Mouse (Mus musculus) embryo, embryonic 10 days (tissue): ENCODE data around the gene Grik1.
A peak's percentile ranks its signal among the peaks of the same experiment; 100 is the strongest.

Source experiments
- DNase-seq: peaks from one replicate; pipeline ENCODE4 v3.0.0-alpha.2; 2015; ENCODE audit warnings: low spot score

The Grik1 gene

GRCm38 (mm10) chr16:88290132-88290772 is at the start of gene Grik1:
TSS of gene Grik1 (minus strand) at chr16:88290265.
- DNase-seq = peak; percentile 53

GRCm38 (mm10) chr16:88294209-88294608 is 4.1 kb upstream of the Grik1 start:
- peak; percentile 10 for DNase-seq

DNA sequence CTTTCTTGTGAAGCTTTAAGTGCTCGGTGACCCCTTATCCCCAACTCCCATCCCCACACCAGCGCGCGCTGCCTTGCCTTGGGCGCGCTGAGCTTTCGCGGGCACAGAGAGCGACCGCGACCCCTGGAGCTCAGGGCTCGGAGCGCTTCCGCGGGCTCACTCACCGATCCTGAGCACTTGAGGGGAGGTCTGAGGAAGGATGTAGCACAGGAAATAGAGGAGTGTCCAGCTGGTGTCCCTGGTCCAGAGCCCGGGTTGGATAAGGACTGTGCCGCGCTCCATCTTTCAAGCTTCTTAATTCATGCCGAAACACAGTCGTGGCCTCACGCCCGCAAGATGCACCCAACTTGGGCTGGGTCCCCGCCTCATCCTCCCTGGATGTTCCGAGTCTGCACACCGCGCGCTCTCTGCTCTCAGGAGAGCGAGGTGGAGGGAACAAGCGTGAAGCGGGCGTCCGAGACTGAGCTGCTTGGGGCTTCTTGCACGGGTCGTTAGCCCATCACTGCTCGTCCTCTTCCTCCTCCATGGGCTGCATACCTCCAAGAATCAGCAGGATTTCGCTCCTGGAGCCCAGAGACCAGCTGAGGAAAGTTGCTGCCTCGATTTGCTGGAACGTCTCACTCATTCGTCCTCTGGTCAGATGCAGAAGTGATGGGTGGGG is 514 bp downstream of the Grik1 start:
- peak; percentile 59 for DNase-seq

- no peak for DNase-seq
Observed at GRCm38 (mm10) chr16:88258407-88258806, 31.7 kb downstream of the Grik1 start.

DNA sequence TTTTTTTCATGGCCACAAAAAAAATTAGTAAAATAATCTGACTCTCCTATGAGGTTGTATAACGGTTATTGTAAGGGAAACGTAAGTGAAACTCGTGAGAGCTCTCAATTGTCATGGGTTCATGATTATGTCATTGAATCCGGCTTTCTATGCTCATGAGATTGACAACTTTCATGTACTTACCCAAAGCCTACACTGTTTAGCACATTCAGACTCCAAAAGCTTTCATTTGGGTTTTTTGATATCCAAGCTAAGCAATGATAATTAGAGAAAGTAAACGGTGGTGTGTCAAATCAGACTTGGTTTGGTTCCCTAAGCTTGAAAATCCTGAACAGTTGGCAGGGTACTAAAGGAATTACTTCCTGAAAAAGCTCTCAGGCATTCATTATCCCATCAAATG is 33.0 kb downstream of the Grik1 start:
- no peak for DNase-seq

DNA sequence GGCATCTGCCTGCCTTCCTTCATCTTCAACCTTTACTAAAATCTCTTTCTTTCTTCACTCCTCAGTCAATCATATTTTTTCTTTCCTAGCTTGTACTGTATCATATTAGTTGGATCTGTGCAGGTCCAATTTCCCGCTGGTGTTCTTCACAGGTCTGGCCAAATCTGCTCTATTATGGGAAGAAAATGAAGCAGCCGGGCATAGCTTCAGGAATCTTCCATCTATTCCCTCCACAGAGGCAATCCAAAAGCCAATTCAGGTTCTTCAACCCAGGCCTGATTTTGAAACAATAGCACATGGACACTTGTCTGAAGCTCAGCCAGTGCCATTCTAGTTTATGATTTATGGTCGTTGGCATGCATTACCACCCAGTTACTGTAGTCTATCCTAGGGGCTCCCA is 34.0 kb downstream of the Grik1 start:
- no peak for DNase-seq

DNA sequence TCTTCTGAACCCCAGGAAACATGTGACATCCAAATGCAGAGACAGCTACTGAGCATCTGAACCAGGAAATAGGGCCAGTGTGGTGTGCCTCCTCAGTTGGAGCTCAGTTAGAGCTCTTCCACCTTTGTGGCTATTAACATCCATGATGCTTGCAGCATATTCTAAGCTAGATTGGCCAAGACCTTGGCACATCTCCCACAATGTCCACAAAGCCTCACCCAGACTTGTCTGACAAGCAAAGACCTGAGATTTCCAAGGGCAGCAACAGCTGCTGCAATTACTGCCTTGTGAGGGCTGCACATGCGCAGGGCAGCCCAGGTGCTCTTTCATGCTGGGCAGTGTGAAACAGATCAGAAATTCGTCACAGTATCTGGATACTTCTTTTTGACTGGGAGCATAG is 37.4 kb downstream of the Grik1 start:
- DNase-seq = no peak

DNA sequence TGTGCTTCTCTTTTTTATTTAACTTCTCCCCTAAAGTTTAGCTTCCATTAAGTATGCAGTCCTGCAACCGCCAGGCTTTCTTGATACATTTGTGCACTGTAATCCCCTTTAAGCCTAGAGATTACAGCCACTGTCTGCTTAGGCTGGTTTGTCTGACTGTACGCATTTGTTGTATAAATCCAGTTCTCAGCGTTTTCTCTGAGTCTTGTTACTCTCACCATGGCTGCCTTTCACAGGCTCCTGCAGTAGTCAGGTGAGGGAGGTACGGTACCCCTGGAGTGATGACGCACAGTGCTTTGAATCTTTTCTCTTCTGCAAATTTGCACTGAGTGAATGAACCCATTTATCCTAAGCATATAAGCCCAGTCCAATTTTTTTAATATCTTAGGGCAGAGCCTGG is 39.0 kb downstream of the Grik1 start:
- no peak for DNase-seq

GRCm38 (mm10) chr16:88249825-88250224 is 40.2 kb downstream of the Grik1 start:
- DNase-seq = no peak

GRCm38 (mm10) chr16:88247586-88247985 is 42.5 kb downstream of the Grik1 start:
- DNase-seq = no peak

DNA sequence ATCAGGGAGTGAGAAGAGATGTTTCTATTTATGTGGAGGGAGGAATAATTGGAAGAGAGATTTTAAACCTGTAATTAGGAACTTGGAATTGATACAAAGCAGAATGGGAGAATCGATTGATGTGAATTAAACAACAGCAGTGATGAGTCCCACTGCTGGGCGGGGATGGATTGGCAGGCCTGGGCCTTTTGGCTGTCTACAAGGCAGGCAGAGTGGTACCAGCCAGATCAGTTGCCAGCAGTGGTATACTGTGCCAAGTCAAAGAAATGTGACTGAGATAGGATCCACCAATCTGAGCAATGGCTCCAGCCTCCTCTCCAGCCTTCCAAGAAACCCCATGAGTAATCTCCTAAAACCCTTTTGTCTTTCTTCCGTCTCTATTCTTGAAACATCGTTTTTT is 45.4 kb downstream of the Grik1 start:
- DNase-seq = no peak

DNA sequence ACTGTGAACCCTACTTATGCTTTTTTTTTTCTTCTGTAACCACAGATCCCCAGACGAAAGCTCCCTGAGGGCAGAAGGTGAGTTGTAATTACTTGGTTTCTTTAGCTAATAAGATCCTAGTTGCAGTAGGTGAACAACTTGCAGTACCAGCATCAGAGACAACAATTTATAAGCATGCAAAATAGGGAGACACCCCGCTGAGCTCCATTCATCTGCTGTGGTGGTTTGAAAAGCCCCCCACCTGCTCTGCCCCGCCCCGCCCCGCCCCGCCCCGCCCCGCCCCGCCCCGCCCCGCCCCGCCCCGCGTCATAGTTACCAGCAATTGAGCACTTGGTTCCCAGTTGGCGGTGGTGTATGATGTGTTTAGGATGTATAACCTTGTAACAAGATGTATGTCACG is 64.4 kb downstream of the Grik1 start:
- DNase-seq = no peak

GRCm38 (mm10) chr16:88221932-88222331 is 68.1 kb downstream of the Grik1 start:
- no peak for DNase-seq

DNA sequence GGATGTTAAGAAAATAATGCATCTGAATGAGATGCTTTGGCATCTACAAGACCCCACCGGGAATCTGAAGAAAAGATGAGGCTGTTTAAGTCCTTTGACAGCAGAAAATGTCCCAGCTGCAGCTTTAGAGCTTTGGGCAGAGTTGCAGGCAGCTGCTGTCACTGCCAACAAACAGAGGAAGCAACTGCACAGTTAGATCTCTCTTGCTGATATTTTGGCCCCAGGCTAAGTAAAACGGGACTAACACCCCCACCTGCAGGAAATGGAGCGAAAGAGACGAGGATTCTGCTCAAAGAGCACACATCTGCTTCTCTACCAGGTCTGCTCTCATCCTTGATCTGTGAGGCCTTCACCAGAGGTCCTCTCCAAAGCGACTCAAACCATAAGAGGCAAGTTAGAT is 77.5 kb downstream of the Grik1 start:
- DNase-seq = no peak

- DNase-seq = peak; percentile 20
Observed at GRCm38 (mm10) chr16:88211852-88212251, 78.2 kb downstream of the Grik1 start.

DNA sequence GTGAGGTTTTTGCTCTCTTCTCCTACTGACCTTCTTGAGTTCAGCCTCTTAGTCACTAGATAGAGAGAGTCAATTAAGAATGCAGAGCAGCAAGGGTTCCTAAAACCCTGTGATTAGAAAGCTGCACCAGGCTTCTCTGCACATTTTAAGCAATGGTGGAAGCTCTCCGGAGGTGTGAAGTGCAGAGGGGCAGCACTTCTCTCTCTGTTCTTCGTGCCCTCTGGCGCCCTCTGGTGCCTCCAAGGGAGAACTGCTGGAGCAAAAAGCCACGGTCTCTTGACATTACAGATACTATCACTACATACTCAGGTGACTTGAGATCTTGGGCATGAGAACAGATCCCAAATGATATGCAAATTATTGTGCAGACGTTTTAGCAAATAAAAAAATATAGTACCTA is 85.7 kb downstream of the Grik1 start:
- peak; percentile 75 for DNase-seq

DNA sequence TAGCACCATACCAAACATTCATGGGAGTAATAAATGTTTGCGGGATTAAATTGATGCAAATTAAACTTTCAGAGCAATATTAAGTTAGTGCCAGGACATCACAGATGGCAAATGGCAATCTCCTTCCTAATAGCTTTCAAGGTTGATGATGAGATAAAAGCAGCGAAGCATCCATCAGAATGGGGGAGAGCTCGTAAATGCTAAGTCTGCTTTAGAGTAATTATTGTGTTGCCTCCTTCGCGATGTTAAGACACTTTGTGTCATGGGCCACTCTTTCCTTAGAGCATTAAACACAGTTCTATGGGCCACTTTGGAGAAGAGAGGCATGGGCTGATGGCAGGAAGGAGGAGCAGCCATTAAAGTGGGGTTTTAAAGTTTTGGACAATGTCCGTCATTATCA is 86.1 kb downstream of the Grik1 start:
- no peak for DNase-seq

- DNase-seq = no peak
Observed at GRCm38 (mm10) chr16:88187433-88188037, 102.5 kb downstream of the Grik1 start.

- peak; percentile 7 for DNase-seq
Observed at GRCm38 (mm10) chr16:88178813-88179212, 111.3 kb downstream of the Grik1 start.

DNA sequence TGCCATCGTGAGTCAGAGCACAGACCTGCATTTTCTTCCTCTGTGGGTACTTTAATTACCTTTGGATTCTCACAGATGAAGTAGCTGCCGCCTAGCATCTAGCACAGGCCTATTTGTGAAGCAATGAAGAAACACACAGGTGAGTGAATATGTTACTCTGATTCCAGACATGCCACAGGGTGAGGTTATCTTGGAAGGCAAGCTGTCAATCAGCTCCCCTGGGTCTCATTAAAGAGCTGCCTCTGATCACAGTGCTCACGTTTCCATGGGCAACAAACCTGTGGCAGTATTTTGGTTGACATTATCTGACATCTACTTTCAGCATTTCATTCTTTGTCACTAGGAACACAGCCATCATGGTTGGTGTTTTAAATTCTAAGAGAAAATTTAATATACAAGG is 112.7 kb downstream of the Grik1 start:
- DNase-seq = no peak

GRCm38 (mm10) chr16:88174083-88174721 is 115.9 kb downstream of the Grik1 start:
- no peak for DNase-seq

- DNase-seq = no peak
Observed at GRCm38 (mm10) chr16:88166547-88166946, 123.5 kb downstream of the Grik1 start.

DNA sequence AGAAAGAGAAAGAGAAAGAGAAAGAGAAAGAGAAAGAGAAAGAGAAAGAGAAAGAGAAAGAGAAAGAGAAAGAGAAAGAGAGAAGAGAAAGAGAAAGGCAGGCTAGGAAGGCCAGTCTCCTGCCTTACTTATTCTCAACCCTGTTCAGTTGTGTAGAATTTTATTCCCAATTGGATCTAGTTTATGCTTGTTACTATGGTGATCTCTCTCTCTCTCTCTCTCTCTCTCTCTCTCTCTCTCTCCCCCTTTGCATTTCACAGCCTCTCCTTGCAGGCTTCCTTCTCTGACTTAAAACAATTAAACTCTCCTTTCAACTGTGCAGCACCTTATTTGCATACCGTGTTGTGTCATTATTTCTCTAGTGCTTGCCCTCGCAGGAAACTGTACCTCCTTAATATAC is 147.5 kb downstream of the Grik1 start:
- no peak for DNase-seq
